Mouse (Mus musculus): Measurements from ENCODE around the gene Thop1. TPM values are rescaled to one million over a fixed set of nuclear protein-coding genes. Genes with fewer than 3 reads are reported as not detected.

The Thop1 gene
- total and polyA plus RNA-seq, 3 experiments, result 81.1 to 123 (median 94.5) TPM

- Histone ChIP-seq H3K4me1 (ENCODE audit: control insufficient read depth in 1 of 2, insufficient read depth in 2 of 2) (peaks cover 8 to 27% of the 10 kb centered on the region in 2 experiments), H3K9ac (ENCODE audit: insufficient read depth, low read depth) (peak overlapping the region; percentile 90), H3K79me2 (replicated peaks; ENCODE audit: control insufficient read depth, extremely low read depth, insufficient read depth, poor library complexity, severe bottlenecking) (peaks cover 22% of the 10 kb centered on the region), H3K4me2 (ENCODE audit: insufficient read depth, low read depth, poor library complexity, severe bottlenecking) (peak overlapping the region; percentile 71), H3K4me3 (replicated peaks in 1 of 3; ENCODE audit: low read depth in 2 of 3, low read length in 2 of 3, poor library complexity in 1 of 3) (peak overlapping the region; percentile 64 to 82 (median 79)), H3K36me3 (replicated peaks in 1 of 2; ENCODE audit: control insufficient read depth in 1 of 2, insufficient read depth in 1 of 2, low read length in 1 of 2) (peaks cover 32 to 43% of the 10 kb centered on the region in 2 experiments), H3K27me3 (replicated peaks) (no peaks in the 10 kb centered on the region), H3K9me3 (replicated peaks; ENCODE audit: low read length) (no peaks in the 10 kb centered on the region), H3K27ac (ENCODE audit: insufficient read depth, low read depth) (peak overlapping the region; percentile 85)
- peak; percentile 74 for DNase-seq (ENCODE audit: extremely low read depth)
- TF ChIP-seq USF1 (IDR thresholded peaks at IDR 0.05; ENCODE audit: low read depth, low read length) (peak; percentile 71), E2F4 (IDR thresholded peaks at IDR 0.05; ENCODE audit: insufficient replicate concordance, low read depth, low read length) (no peak), MXI1 (IDR thresholded peaks at IDR 0.05; ENCODE audit: low read depth, low read length) (peak; percentile 70; the same call in 1 of the 2 replicates), MAX (IDR thresholded peaks at IDR 0.05; ENCODE audit: low read length) (peak; percentile 58; the same call in 1 of the 2 replicates), USF2 (conservative IDR thresholded peaks at IDR 0.05; ENCODE audit: low read depth, low read length) (peak; percentile 44), MAZ (IDR thresholded peaks at IDR 0.05; ENCODE audit: low read depth, low read length) (0 out of 2 replicates have a peak, but pooled peaks have one; percentile 17), BHLHE40 (IDR thresholded peaks at IDR 0.05; ENCODE audit: low read depth, low read length) (peak; percentile 8; the same call in 1 of the 2 replicates), POLR2AphosphoS2 (IDR thresholded peaks at IDR 0.05; ENCODE audit: low read depth, low read length) (no peak), CTCF (conservative IDR thresholded peaks at IDR 0.05 in 1 of 2, IDR thresholded peaks at IDR 0.05 in 1 of 2; ENCODE audit: low read depth in 2 of 2, low read length in 2 of 2) (peak in 1 of 2 experiments; percentile 41; a peak in 2 of 4 replicates)
- dilution Hi-C loops (cut with MboI; ENCODE audit: extremely low pct_ligation_motif_present, extremely low pct_unique_long_range_greater_than_20kb, low sequenced_read_pairs) (no loop called here), in situ Hi-C loops (cut with MboI; ENCODE audit: low pct_ligation_motif_present, low pct_unique_long_range_greater_than_20kb, low sequenced_read_pairs) (no loop called here)
These were observed 36.4 kb downstream of the Thop1 start for GRCm38 (mm10) chr10:81106113-81106721.

GRCm38 (mm10) chr10:81112946-81113345 lies 43.1 kb downstream of the Thop1 start:
- H3K27me3 ChIP-seq (replicated peaks), result no peaks in the 10 kb centered on the region
- TF ChIP-seq MAFK (IDR thresholded peaks at IDR 0.05; ENCODE audit: insufficient replicate concordance, low read length), result no peak
- no peak for TF ChIP-seq TCF12 (IDR thresholded peaks at IDR 0.05; ENCODE audit: low read depth, low read length)
- no peak for TF ChIP-seq POLR2A (IDR thresholded peaks at IDR 0.05; ENCODE audit: low read depth, low read length)
- TF ChIP-seq RCOR1 (conservative IDR thresholded peaks at IDR 0.05; ENCODE audit: low read depth, low read length), result no peak
- TF ChIP-seq MAX (IDR thresholded peaks at IDR 0.05; ENCODE audit: low read length), result no peak
- no peak for TF ChIP-seq MAZ (IDR thresholded peaks at IDR 0.05; ENCODE audit: low read depth, low read length)
- TF ChIP-seq E2F4 (IDR thresholded peaks at IDR 0.05; ENCODE audit: insufficient replicate concordance, low read depth, low read length), result no peak
- no peak for TF ChIP-seq USF1 (IDR thresholded peaks at IDR 0.05; ENCODE audit: low read depth, low read length)
- H3K9ac ChIP-seq (ENCODE audit: insufficient read depth, low read depth), result no peak overlapping the region
- no peak overlapping the region for H3K4me3 ChIP-seq (replicated peaks in 1 of 3; ENCODE audit: low read depth in 2 of 3, low read length in 2 of 3, poor library complexity in 1 of 3)
- no peak for DNase-seq (ENCODE audit: extremely low read depth)
- peaks cover 81 to 93% of the 10 kb centered on the region in 2 experiments for H3K36me3 ChIP-seq (replicated peaks in 1 of 2; ENCODE audit: control insufficient read depth in 1 of 2, insufficient read depth in 1 of 2, low read length in 1 of 2)
- in situ Hi-C loops (cut with MboI; ENCODE audit: low pct_ligation_motif_present, low pct_unique_long_range_greater_than_20kb, low sequenced_read_pairs), result no loop called here
- no peaks in the 10 kb centered on the region for H3K4me1 ChIP-seq (ENCODE audit: control insufficient read depth in 1 of 2, insufficient read depth in 2 of 2)
- H3K27ac ChIP-seq (ENCODE audit: insufficient read depth, low read depth), result no peak overlapping the region
- dilution Hi-C loops (cut with MboI; ENCODE audit: extremely low pct_ligation_motif_present, extremely low pct_unique_long_range_greater_than_20kb, low sequenced_read_pairs), result no loop called here
- H3K79me2 ChIP-seq (replicated peaks; ENCODE audit: control insufficient read depth, extremely low read depth, insufficient read depth, poor library complexity, severe bottlenecking), result peaks cover 5% of the 10 kb centered on the region
- H3K4me2 ChIP-seq (ENCODE audit: insufficient read depth, low read depth, poor library complexity, severe bottlenecking), result no peak overlapping the region
- no peaks in the 10 kb centered on the region for H3K9me3 ChIP-seq (replicated peaks; ENCODE audit: low read length)

Measured in CH12.LX (cell line).